Comparison of ENCODE assay signal across 9 mouse cellular contexts in the genomic region with DNA sequence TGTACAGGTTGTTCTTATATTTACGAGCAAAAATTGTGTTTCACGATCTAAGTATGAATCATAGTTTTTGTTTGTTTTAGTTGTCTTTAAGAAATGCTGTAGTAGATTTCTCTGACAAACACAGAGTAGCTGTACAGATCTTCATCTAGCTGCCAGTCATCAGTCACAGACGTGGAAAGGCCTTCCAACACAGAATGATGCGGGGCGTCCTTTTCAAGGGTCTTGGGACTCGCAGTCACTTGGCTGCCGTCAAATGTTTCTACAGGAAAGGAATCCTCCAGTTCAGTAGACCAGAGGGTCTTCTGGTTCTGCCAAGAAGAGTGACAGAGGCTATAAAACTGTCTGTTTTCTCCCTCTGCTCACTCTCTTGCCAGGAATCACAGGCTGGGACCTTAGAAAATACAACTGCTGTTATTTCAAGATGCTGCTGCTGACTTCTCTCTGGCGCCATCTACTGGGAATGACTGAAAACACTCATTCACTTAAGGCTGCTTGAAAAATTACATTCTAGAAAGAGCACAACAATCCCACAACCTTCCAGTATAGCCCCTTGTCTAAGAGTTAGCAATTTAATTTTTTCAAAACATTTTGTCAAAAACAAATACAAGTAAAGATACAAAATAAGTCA.
DNase-seq lines count a peak whose midpoint lies in the region; ATAC-seq lines count a peak whose summit lies in the region.
"Had no signal": no experiment of that assay in that cellular context is flagged by ENCODE, and none has a peak within 500 bp of the region (broad histone marks: within the 10 kb centered on the region; RNA-seq: fewer than 3 reads in every experiment).

No protein-coding gene starts in this region.

- H3K4me2 ChIP-seq in hindbrain, embryonic 12.5 days (replicated peaks) = no peak overlapping the region
- no peak overlapping the region for H3K4me2 ChIP-seq in forebrain, embryonic 12.5 days
- H3K4me2 ChIP-seq in midbrain, embryonic 11.5 days = no peak overlapping the region

- no peak overlapping the region for H3K4me3 ChIP-seq in hindbrain, embryonic 10.5 days
- H3K4me3 ChIP-seq in hindbrain, embryonic 12.5 days = no peak overlapping the region
- H3K4me3 ChIP-seq in forebrain, embryonic 12.5 days (replicated peaks) = no peak overlapping the region
- no peak overlapping the region for H3K4me3 ChIP-seq in midbrain, embryonic 11.5 days (ENCODE audit: low read depth, low read length)
- H3K4me3 ChIP-seq: myocyte had no signal

- H3K36me3 ChIP-seq in hindbrain, embryonic 10.5 days = no peaks in the 10 kb centered on the region
- H3K36me3 ChIP-seq in hindbrain, embryonic 12.5 days = no peaks in the 10 kb centered on the region
- no peaks in the 10 kb centered on the region for H3K36me3 ChIP-seq in forebrain, embryonic 12.5 days (replicated peaks)
- H3K36me3 ChIP-seq in midbrain, embryonic 11.5 days (ENCODE audit: control insufficient read depth, insufficient read depth, low read length) = no peaks in the 10 kb centered on the region

- WGBS in hindbrain, embryonic 10.5 days = 78% methylated on average over 8 of the region's 8 CpGs
- 77% methylated on average over 8 of the region's 8 CpGs for WGBS in hindbrain, embryonic 12.5 days
- WGBS in forebrain, embryonic 12.5 days = 73% methylated on average over 8 of the region's 8 CpGs
- WGBS in midbrain, embryonic 11.5 days = 75% methylated on average over 8 of the region's 8 CpGs

- H3K9me3 ChIP-seq in hindbrain, embryonic 10.5 days = no peaks in the 10 kb centered on the region
- H3K9me3 ChIP-seq in hindbrain, embryonic 12.5 days (replicated peaks) = no peaks in the 10 kb centered on the region
- no peaks in the 10 kb centered on the region for H3K9me3 ChIP-seq in forebrain, embryonic 12.5 days
- no peaks in the 10 kb centered on the region for H3K9me3 ChIP-seq in midbrain, embryonic 11.5 days (ENCODE audit: control insufficient read depth, low read length)

- peak; percentile 44 for DNase-seq in hindbrain, embryonic 10.5 days (ENCODE audit: low spot score)
- DNase-seq in c-Kit-negative CD71-positive TER-119-positive erythroid progenitor cells, embryonic 14.5 days (ENCODE audit: low read depth, low spot score) = peak; percentile 6
- DNase-seq in hindlimb bud, embryonic 11.5 days (ENCODE audit: extremely low spot score, low read depth, low spot score) = peak; percentile 82
- DNase-seq in left cerebral cortex, adult 8-10 months (ENCODE audit: low spot score in 2 of 2) = peak; percentile 4 to 27
- DNase-seq in midbrain, embryonic 11.5 days (ENCODE audit: low spot score, missing footprints) = peak; percentile 91
- peak; percentile 67 for DNase-seq in telencephalon, adult 2 months (ENCODE audit: low read depth, low spot score)

- ATAC-seq in hindbrain, embryonic 12.5 days (ENCODE audit: low FRiP score) = no peak
- ATAC-seq in forebrain, embryonic 12.5 days (ENCODE audit: low FRiP score) = peak; percentile 76; the same call in 1 of the 2 replicates
- ATAC-seq in midbrain, embryonic 11.5 days (ENCODE audit: low FRiP score) = peak; percentile 59; the same call in 1 of the 2 replicates

- no peaks in the 10 kb centered on the region for H3K4me1 ChIP-seq in hindbrain, embryonic 10.5 days (replicated peaks)
- no peaks in the 10 kb centered on the region for H3K4me1 ChIP-seq in hindbrain, embryonic 12.5 days
- H3K4me1 ChIP-seq in forebrain, embryonic 12.5 days = no peaks in the 10 kb centered on the region
- H3K4me1 ChIP-seq in midbrain, embryonic 11.5 days (ENCODE audit: control insufficient read depth, insufficient read depth, low read length) = no peaks in the 10 kb centered on the region

- no peaks in the 10 kb centered on the region for H3K27me3 ChIP-seq in hindbrain, embryonic 10.5 days (ENCODE audit: insufficient read depth, poor library complexity, severe bottlenecking)
- no peaks in the 10 kb centered on the region for H3K27me3 ChIP-seq in hindbrain, embryonic 12.5 days
- H3K27me3 ChIP-seq in forebrain, embryonic 12.5 days = no peaks in the 10 kb centered on the region
- no peaks in the 10 kb centered on the region for H3K27me3 ChIP-seq in midbrain, embryonic 11.5 days (ENCODE audit: control insufficient read depth, insufficient read depth, low read length)

- no peak overlapping the region for H3K9ac ChIP-seq in hindbrain, embryonic 12.5 days
- no peak overlapping the region for H3K9ac ChIP-seq in forebrain, embryonic 12.5 days
- no peak overlapping the region for H3K9ac ChIP-seq in midbrain, embryonic 11.5 days (ENCODE audit: low read length)

- no peak overlapping the region for H3K27ac ChIP-seq in hindbrain, embryonic 10.5 days
- no peak overlapping the region for H3K27ac ChIP-seq in hindbrain, embryonic 12.5 days
- no peak overlapping the region for H3K27ac ChIP-seq in forebrain, embryonic 12.5 days
- no peak overlapping the region for H3K27ac ChIP-seq in midbrain, embryonic 11.5 days (ENCODE audit: low read depth, low read length)

Comparison
In these comparisons a context has a peak if more than half of its experiments do, and no peak if none do; other contexts are left out.
1. DNase-seq: peak in every context shown above with its lines; median percentile 91 in midbrain, embryonic 11.5 days; 82 in hindlimb bud, embryonic 11.5 days; 67 in telencephalon, adult 2 months; 44 in hindbrain, embryonic 10.5 days; 16 in left cerebral cortex, adult 8-10 months; 6 in c-Kit-negative CD71-positive TER-119-positive erythroid progenitor cells, embryonic 14.5 days.